Mouse (Mus musculus) forebrain, embryonic 16.5 days (tissue): ENCODE measurements around the gene Grhpr. TPM values are rescaled to one million over a fixed set of nuclear protein-coding genes. Genes with fewer than 3 reads are reported as not detected.

Experiments used
- ATAC-seq: fragments of 200-750 bp; cut with Nextera tagmentation; 2 replicates; pipeline ENCODE4 v1.8.0; 2017; ENCODE audit warnings: mild to moderate bottlenecking, moderate library complexity
- H3K27ac ChIP-seq: fragments of 300-500 bp; sonication (generic); 2 replicates; pipeline ENCODE4 v1.5.1; 2014; ENCODE audit warnings: low read length, control low read depth
- H3K27me3 ChIP-seq: fragments of 300-500 bp; sonication (generic); replicated peaks from 2 replicates; pipeline ENCODE4 v1.6.1; 2014; ENCODE audit warnings: low read length; ENCODE audit not compliant: control insufficient read depth, insufficient read depth
- H3K36me3 ChIP-seq: fragments of 300-500 bp; sonication (generic); 2 replicates; pipeline ENCODE4 v1.6.1; 2014; ENCODE audit not compliant: control insufficient read depth, insufficient read depth
- H3K4me1 ChIP-seq: fragments of 300-500 bp; sonication (generic); replicated peaks from 2 replicates; pipeline ENCODE4 v1.6.1; 2014; ENCODE audit warnings: low read length; ENCODE audit not compliant: control insufficient read depth, insufficient read depth
- H3K4me2 ChIP-seq: fragments of 300-500 bp; sonication (generic); 2 replicates; pipeline ENCODE4 v1.6.1; 2014; ENCODE audit warnings: mild to moderate bottlenecking, low read length, control low read depth
- H3K4me3 ChIP-seq: fragments of 300-500 bp; sonication (generic); replicated peaks from 2 replicates; pipeline ENCODE4 v1.5.1; 2014; ENCODE audit warnings: mild to moderate bottlenecking, low read length, control low read depth
- H3K9ac ChIP-seq: fragments of 300-500 bp; sonication (generic); replicated peaks from 2 replicates; pipeline ENCODE4 v1.6.1; 2014; ENCODE audit warnings: low read depth, low read length, control low read depth
- H3K9me3 ChIP-seq: fragments of 300-500 bp; sonication (generic); 2 replicates; pipeline ENCODE4 v1.6.1; 2016; ENCODE audit warnings: low read length; ENCODE audit not compliant: control insufficient read depth
- WGBS: fragments of 180-500 bp; shearing (Covaris S2); extraction: QIAGEN DNeasy Blood & Tissue Kit; methylation state at CpG from one replicate; pipeline ENCODE4 v1.1.7; 2014; 5-methylcytosine and 5-hydroxymethylcytosine counted together
- polyA plus RNA-seq: library from polyadenylated mRNA; unstranded; fragments of >200 nt; fragmentation: Nextera tagmentation; extraction: Ambion mirVana; gene quantifications from 2 replicates; pipeline ENCODE4 v1.2.1, GENCODE M21; 2015

The Grhpr gene
- polyA plus RNA-seq, 1 experiment from 2014 or later = 20.4 TPM

- no peak for ATAC-seq
- no peaks in the 10 kb centered on the region for H3K4me1 ChIP-seq
- H3K9ac ChIP-seq = no peak overlapping the region
- H3K36me3 ChIP-seq = peaks cover under 1% of the 10 kb centered on the region; the same call in 1 of the 2 replicates
- no peaks in the 10 kb centered on the region for H3K27me3 ChIP-seq
- no peak overlapping the region for H3K4me2 ChIP-seq
- WGBS = 91% methylated on average over 6 of the region's 6 CpGs
- no peak overlapping the region for H3K27ac ChIP-seq
- H3K9me3 ChIP-seq = no peaks in the 10 kb centered on the region
- no peak overlapping the region for H3K4me3 ChIP-seq
These were observed 18.8 kb downstream of the Grhpr start for GRCm38 (mm10) chr4:45000001-45000400.

GRCm38 (mm10) chr4:45005452-45005851 lies 24.3 kb downstream of the Grhpr start:
- no peak overlapping the region for H3K4me3 ChIP-seq
- no peak overlapping the region for H3K4me2 ChIP-seq
- ATAC-seq = no peak
- no peak overlapping the region for H3K27ac ChIP-seq
- WGBS = 90% methylated on average over 3 of the region's 3 CpGs
- H3K36me3 ChIP-seq = no peaks in the 10 kb centered on the region
- peaks cover 10% of the 10 kb centered on the region for H3K4me1 ChIP-seq
- H3K9me3 ChIP-seq = no peaks in the 10 kb centered on the region
- no peaks in the 10 kb centered on the region for H3K27me3 ChIP-seq
- no peak overlapping the region for H3K9ac ChIP-seq

- Histone ChIP-seq H3K4me1 (peaks cover 23% of the 10 kb centered on the region), H3K4me2 (peak overlapping the region; percentile 70), H3K9ac (peak overlapping the region; percentile 83), H3K4me3 (peak overlapping the region; percentile 90), H3K27ac (no peak overlapping the region), H3K9me3 (no peaks in the 10 kb centered on the region), H3K27me3 (no peaks in the 10 kb centered on the region), H3K36me3 (no peaks in the 10 kb centered on the region)
- no peak for ATAC-seq
- 6% methylated on average over 11 of the region's 11 CpGs for WGBS
These were observed 29.7 kb downstream of the Grhpr start for GRCm38 (mm10) chr4:45010806-45011415.

GRCm38 (mm10) chr4:45011581-45012104 lies 30.4 kb downstream of the Grhpr start:
- ATAC-seq = peak; percentile 67
- Histone ChIP-seq H3K4me1 (peaks cover 23% of the 10 kb centered on the region), H3K36me3 (no peaks in the 10 kb centered on the region), H3K27ac (peak overlapping the region; percentile 96), H3K9ac (peak overlapping the region; percentile 83), H3K4me3 (peak overlapping the region; percentile 90), H3K9me3 (no peaks in the 10 kb centered on the region), H3K4me2 (peak overlapping the region; percentile 70), H3K27me3 (no peaks in the 10 kb centered on the region)
- under 1% methylated on average over 31 of the region's 31 CpGs for WGBS

GRCm38 (mm10) chr4:45012105-45012975 lies 31.1 kb downstream of the Grhpr start, which contains the start of gene Zbtb5:
Gene Zbtb5 (minus strand): TSS chr4:45012412.
- Histone ChIP-seq H3K9me3 (no peaks in the 10 kb centered on the region), H3K27ac (peak within 1 kb of the TSS; percentile 96), H3K4me3 (peak within 1 kb of the TSS; percentile 90), H3K4me2 (peak within 1 kb of the TSS; percentile 70), H3K27me3 (no peaks in the 10 kb centered on the region), H3K36me3 (no peaks in the 10 kb centered on the region), H3K4me1 (peaks cover 23% of the 10 kb centered on the region), H3K9ac (peak within 1 kb of the TSS; percentile 83)
- under 1% methylated on average over 59 of the region's 63 CpGs for WGBS
- ATAC-seq = peak; percentile 98

- no peaks in the 10 kb centered on the region for H3K36me3 ChIP-seq
- H3K27ac ChIP-seq = peak overlapping the region; percentile 61
- no peak for ATAC-seq
- H3K4me1 ChIP-seq = peaks cover 23% of the 10 kb centered on the region
- no peaks in the 10 kb centered on the region for H3K9me3 ChIP-seq
- WGBS = 2% methylated on average over 13 of the region's 13 CpGs
- peak overlapping the region; percentile 67 for H3K4me2 ChIP-seq
- H3K27me3 ChIP-seq = no peaks in the 10 kb centered on the region
- H3K9ac ChIP-seq = peak overlapping the region; percentile 53
- H3K4me3 ChIP-seq = peak overlapping the region; percentile 57
These were observed 31.8 kb downstream of the Grhpr start for GRCm38 (mm10) chr4:45013031-45013431.

GRCm38 (mm10) chr4:45013537-45013936 lies 32.3 kb downstream of the Grhpr start:
- Histone ChIP-seq H3K4me2 (peak overlapping the region; percentile 67), H3K9me3 (no peaks in the 10 kb centered on the region), H3K36me3 (no peaks in the 10 kb centered on the region), H3K27me3 (no peaks in the 10 kb centered on the region), H3K9ac (no peak overlapping the region), H3K4me3 (peak overlapping the region; percentile 57), H3K4me1 (peaks cover 23% of the 10 kb centered on the region), H3K27ac (no peak overlapping the region)
- no peak for ATAC-seq
- WGBS = 2% methylated on average over 2 of the region's 2 CpGs

GRCm38 (mm10) chr4:45015615-45016014 lies 34.4 kb downstream of the Grhpr start:
- Histone ChIP-seq H3K36me3 (no peaks in the 10 kb centered on the region), H3K27me3 (no peaks in the 10 kb centered on the region), H3K4me2 (no peak overlapping the region), H3K9ac (no peak overlapping the region), H3K4me1 (peaks cover 24% of the 10 kb centered on the region), H3K4me3 (no peak overlapping the region), H3K9me3 (no peaks in the 10 kb centered on the region), H3K27ac (no peak overlapping the region)
- WGBS = 6% methylated on average over 3 of the region's 3 CpGs
- no peak for ATAC-seq

- peak; percentile 89 for ATAC-seq
- H3K9ac ChIP-seq = peak within 1 kb of the TSS; percentile 74
- H3K9me3 ChIP-seq = no peaks in the 10 kb centered on the region
- H3K4me1 ChIP-seq = peaks cover 14% of the 10 kb centered on the region
- H3K36me3 ChIP-seq = no peaks in the 10 kb centered on the region
- peak within 1 kb of the TSS; percentile 86 for H3K4me3 ChIP-seq
- WGBS = under 1% methylated on average over 29 of the region's 29 CpGs
- H3K4me2 ChIP-seq = peak within 1 kb of the TSS; percentile 93
- H3K27me3 ChIP-seq = no peaks in the 10 kb centered on the region
- H3K27ac ChIP-seq = peak within 1 kb of the TSS; percentile 15
These were observed 37.3 kb downstream of the Grhpr start, which contains the start of gene Polr1e for GRCm38 (mm10) chr4:45018452-45018980. Gene Polr1e (plus strand): TSS chr4:45018583.
